Mouse (Mus musculus) heart, postnatal 0 days (tissue): ENCODE results near the gene Fam47e. TPM values are rescaled to one million over a fixed set of nuclear protein-coding genes. Genes with fewer than 3 reads are reported as not detected.

Experiments used
- ATAC-seq: fragments of 200-750 bp; cut with Nextera tagmentation; 2 replicates; pipeline ENCODE4 v1.8.0; 2017; ENCODE audit warnings: low read depth, moderate number of reproducible peaks, moderate library complexity; ENCODE audit not compliant: insufficient read depth
- DNase-seq: peaks from one replicate; pipeline ENCODE4 v3.0.0-alpha.2; 2016; ENCODE audit warnings: low spot score
- H3K27ac ChIP-seq: fragments of 300-500 bp; sonication (generic); 2 replicates; pipeline ENCODE4 v1.5.1; 2014; ENCODE audit warnings: low read depth, mild to moderate bottlenecking
- H3K27me3 ChIP-seq: fragments of 300-500 bp; sonication (generic); 2 replicates; pipeline ENCODE4 v1.6.1; 2014; ENCODE audit warnings: low read length, mixed read lengths; ENCODE audit not compliant: control insufficient read depth, insufficient read depth
- H3K36me3 ChIP-seq: fragments of 300-500 bp; sonication (generic); replicated peaks from 2 replicates; pipeline ENCODE4 v1.6.1; 2014; ENCODE audit warnings: low read length, mixed read lengths; ENCODE audit not compliant: control insufficient read depth, insufficient read depth
- H3K4me1 ChIP-seq: fragments of 300-500 bp; sonication (generic); 2 replicates; pipeline ENCODE4 v1.6.1; 2014; ENCODE audit warnings: antibody characterized with exemption; ENCODE audit not compliant: control insufficient read depth, insufficient read depth
- H3K4me2 ChIP-seq: fragments of 300-500 bp; sonication (generic); 2 replicates; pipeline ENCODE4 v1.6.1; 2014; ENCODE audit warnings: low read depth, mild to moderate bottlenecking, low read length, moderate library complexity
- H3K4me3 ChIP-seq: fragments of 300-500 bp; sonication (generic); 2 replicates; pipeline ENCODE4 v1.5.1; 2014; ENCODE audit warnings: low read depth, low read length
- H3K9ac ChIP-seq: fragments of 300-500 bp; sonication (generic); replicated peaks from 2 replicates; pipeline ENCODE4 v1.6.1; 2014; ENCODE audit warnings: low read depth, low read length, mixed read lengths
- H3K9me3 ChIP-seq: fragments of 300-500 bp; sonication (generic); replicated peaks from 2 replicates; pipeline ENCODE4 v1.6.1; 2016; ENCODE audit warnings: low read length; ENCODE audit not compliant: control insufficient read depth
- CTCF ChIP-seq: IDR thresholded peaks from 2 replicates; pipeline ENCODE4 v1.5.1; 2016; ENCODE audit warnings: antibody characterized with exemption, control low read depth, low read depth
- EP300 ChIP-seq: IDR thresholded peaks from 2 replicates; pipeline ENCODE4 v1.6.1; 2016; ENCODE audit warnings: antibody characterized with exemption, low read depth
- WGBS: fragments of 180-500 bp; shearing (Covaris S2); extraction: QIAGEN DNeasy Blood & Tissue Kit; methylation state at CpG from one replicate; pipeline ENCODE4 v1.1.7; 2014; 5-methylcytosine and 5-hydroxymethylcytosine counted together
- polyA plus RNA-seq: library from polyadenylated mRNA; unstranded; fragments of >200 nt; fragmentation: Nextera tagmentation; extraction: Ambion mirVana; gene quantifications from 2 replicates; pipeline ENCODE4 v1.2.1, GENCODE M21; 2015
- total RNA-seq: library from RNA; depleted of rRNA; stranded (reverse); fragments of >200 nt; gene quantifications from 2 replicates; pipeline ENCODE4 v1.2.3, GENCODE M21; 2014; ENCODE audit warnings: low replicate concordance

Fam47e gene
- total and polyA plus RNA-seq, 2 experiments from 2014 or later = not detected

- TF ChIP-seq CTCF (no peak; the same call in 1 of the 2 replicates), EP300 (no peak)
- Histone ChIP-seq H3K36me3 (peaks cover 14% of the 10 kb centered on the region), H3K4me2 (peak within 1 kb of the TSS; percentile 82), H3K27ac (peak within 1 kb of the TSS; percentile 90), H3K4me3 (peak within 1 kb of the TSS; percentile 78), H3K9ac (peak within 1 kb of the TSS; percentile 83), H3K9me3 (no peaks in the 10 kb centered on the region), H3K27me3 (0 out of 2 replicates have a peak, but pooled peaks cover 6% of the 10 kb centered on the region), H3K4me1 (peaks cover 16% of the 10 kb centered on the region)
- ATAC-seq (peak; percentile 91), DNase-seq (peak; percentile 68)
- under 1% methylated on average over 55 of the region's 69 CpGs for WGBS
Measured at GRCm38 (mm10) chr5:92602691-92603690, 48.1 kb downstream of the Fam47e start, which contains the start of gene Stbd1. Gene Stbd1 (plus strand): TSS chr5:92603041.

DNA sequence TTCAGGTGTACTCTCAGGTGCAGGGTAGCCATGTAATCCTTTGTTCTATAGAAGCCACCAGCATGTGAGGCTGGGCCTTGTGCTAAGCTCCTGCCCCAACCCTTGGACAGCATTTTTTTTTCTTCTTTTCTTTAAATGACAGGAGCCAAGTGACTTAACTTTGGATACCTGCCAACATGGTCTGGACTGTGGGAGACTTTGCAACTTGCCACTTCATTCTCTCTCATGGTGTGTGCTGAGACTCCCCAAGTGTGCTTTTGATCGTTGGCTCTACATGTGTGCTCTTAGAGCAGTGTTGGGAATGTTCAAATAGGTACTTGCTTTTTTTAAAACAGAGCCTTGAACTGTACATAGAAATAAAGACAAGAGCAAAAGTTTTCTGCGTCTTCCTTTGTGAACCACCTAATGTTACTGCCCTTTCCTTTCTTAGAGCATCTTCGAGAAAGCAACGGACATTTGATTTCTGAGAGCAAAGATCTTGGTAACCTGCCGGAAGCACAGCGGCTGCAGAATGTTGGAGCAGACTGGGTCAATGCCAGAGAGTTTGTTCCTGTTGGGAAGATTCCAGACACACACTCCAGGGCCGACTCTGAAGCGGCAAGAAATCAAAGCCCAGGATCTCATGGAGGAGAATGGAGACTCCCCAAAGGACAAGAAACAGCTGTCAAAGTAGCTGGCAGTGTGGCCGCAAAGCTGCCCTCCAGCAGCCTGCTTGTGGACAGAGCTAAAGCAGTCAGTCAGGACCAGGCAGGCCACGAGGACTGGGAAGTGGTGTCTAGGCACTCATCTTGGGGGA is 49.8 kb downstream of the Fam47e start:
- 0 out of 2 replicates have a peak, but pooled peaks cover 6% of the 10 kb centered on the region for H3K27me3 ChIP-seq
- no peak for TF ChIP-seq CTCF
- no peak for TF ChIP-seq EP300
- peak overlapping the region; percentile 78 for H3K4me3 ChIP-seq
- H3K4me1 ChIP-seq = peaks cover 16% of the 10 kb centered on the region
- peaks cover 14% of the 10 kb centered on the region for H3K36me3 ChIP-seq
- ATAC-seq (no peak), DNase-seq (peak; percentile 32)
- WGBS = 24% methylated on average over 10 of the region's 10 CpGs
- H3K4me2 ChIP-seq = peak overlapping the region; percentile 82
- H3K9ac ChIP-seq = peak overlapping the region; percentile 83; the same call in 1 of the 2 replicates
- H3K27ac ChIP-seq = peak overlapping the region; percentile 90
- H3K9me3 ChIP-seq = no peaks in the 10 kb centered on the region

DNA sequence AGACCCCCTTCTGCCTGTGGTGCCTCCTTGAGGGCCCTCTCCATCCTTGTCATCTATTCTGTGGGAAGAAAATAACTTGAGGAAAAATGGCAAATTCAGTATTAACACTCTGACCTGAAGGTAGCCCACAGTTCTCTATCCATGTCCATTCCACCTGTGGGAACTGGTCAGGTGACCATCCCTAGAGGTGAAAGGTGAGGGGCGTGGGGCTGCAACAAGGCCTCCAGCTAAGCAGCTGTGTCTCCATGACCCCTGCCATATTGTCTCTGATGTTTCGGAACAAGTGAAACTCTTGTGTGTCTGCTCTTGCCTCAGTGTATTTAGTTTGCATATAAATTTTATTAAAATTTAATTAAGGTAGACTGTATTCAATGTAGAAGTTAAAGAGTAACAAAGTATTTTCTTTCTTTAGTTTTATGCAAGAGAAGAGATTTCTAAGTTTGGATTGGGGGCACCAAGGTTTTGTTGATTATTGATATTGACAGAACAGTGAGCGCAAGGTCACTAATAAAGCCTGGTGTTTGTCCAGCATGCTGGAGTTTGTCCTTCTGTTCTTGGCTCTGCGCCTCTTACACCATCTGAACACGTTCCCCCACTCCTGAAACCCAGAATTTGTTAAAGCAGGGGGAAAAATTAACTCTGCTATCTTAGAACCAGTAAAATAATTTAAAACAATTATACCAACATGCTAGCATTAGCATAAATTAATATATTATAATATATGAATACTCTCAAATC is 52.8 kb downstream of the Fam47e start:
- no peak overlapping the region for H3K27ac ChIP-seq
- no peaks in the 10 kb centered on the region for H3K9me3 ChIP-seq
- H3K4me2 ChIP-seq = no peak overlapping the region
- H3K4me1 ChIP-seq = peaks cover 16% of the 10 kb centered on the region
- no peak for DNase-seq
- peaks cover 14% of the 10 kb centered on the region for H3K36me3 ChIP-seq
- TF ChIP-seq EP300 (no peak), CTCF (no peak)
- ATAC-seq = no peak
- no peak overlapping the region for H3K9ac ChIP-seq
- no peaks in the 10 kb centered on the region for H3K27me3 ChIP-seq
- no peak overlapping the region for H3K4me3 ChIP-seq
- 92% methylated on average over 5 of the region's 5 CpGs for WGBS

DNA sequence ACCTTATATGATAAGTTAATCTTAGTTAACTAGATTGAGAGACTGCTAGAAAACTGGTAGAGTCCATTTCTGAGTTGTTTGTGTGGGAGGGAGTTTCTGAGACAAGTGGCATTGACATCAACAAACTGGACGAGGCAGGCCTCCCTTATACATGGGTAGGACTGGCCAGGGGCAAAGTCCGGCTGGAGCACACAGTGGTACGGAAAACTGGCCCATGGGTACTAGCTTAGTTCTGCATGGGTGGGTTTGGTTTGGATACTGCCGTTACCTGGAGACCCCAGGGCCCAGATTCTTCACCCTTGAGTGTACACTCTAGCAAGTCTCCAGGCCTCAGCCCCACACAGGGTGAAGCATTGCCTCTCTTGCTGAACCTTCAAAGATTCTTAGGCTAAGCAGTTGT is 57.9 kb downstream of the Fam47e start:
- Histone ChIP-seq H3K9ac (no peak overlapping the region), H3K27ac (no peak overlapping the region), H3K4me3 (no peak overlapping the region), H3K36me3 (no peaks in the 10 kb centered on the region), H3K4me2 (no peak overlapping the region), H3K27me3 (no peaks in the 10 kb centered on the region), H3K9me3 (no peaks in the 10 kb centered on the region), H3K4me1 (no peaks in the 10 kb centered on the region)
- no peak for ATAC-seq
- 86% methylated on average over 4 of the region's 4 CpGs for WGBS
- TF ChIP-seq EP300 (no peak), CTCF (no peak)
- DNase-seq = no peak

GRCm38 (mm10) chr5:92621883-92622282 is 67.0 kb downstream of the Fam47e start:
- H3K4me1 ChIP-seq = no peaks in the 10 kb centered on the region
- H3K4me2 ChIP-seq = no peak overlapping the region
- H3K4me3 ChIP-seq = no peak overlapping the region
- ATAC-seq = no peak
- no peak for TF ChIP-seq EP300
- WGBS = 85% methylated on average over 5 of the region's 5 CpGs
- H3K9ac ChIP-seq = no peak overlapping the region
- no peaks in the 10 kb centered on the region for H3K27me3 ChIP-seq
- no peak for DNase-seq
- H3K27ac ChIP-seq = no peak overlapping the region
- H3K9me3 ChIP-seq = no peaks in the 10 kb centered on the region; the same call in 1 of the 2 replicates
- H3K36me3 ChIP-seq = no peaks in the 10 kb centered on the region
